In genomic region chr17:75349602-75350001, GRCm38 (mm10) we compare ENCODE assay signal across 13 mouse cellular contexts.
"Had no signal": no experiment of that assay in that cellular context is flagged by ENCODE, and none has a peak within 500 bp of the region (broad histone marks: within the 10 kb centered on the region; RNA-seq: fewer than 3 reads in every experiment).

No protein-coding gene starts in this region.

- H3K36me3 ChIP-seq: midbrain, embryonic 13.5 days; midbrain, embryonic 15.5 days; neural tube, embryonic 13.5 days; neural tube, embryonic 15.5 days had no signal

- DNase-seq: retina, postnatal 1 day; right cerebral cortex, postnatal 14 days; thymus, adult 2 months; thymus, postnatal 25 days; thymus, postnatal 4 days had no signal

- H3K4me3 ChIP-seq: megakaryocyte, embryonic 14.5 days; midbrain, embryonic 13.5 days; midbrain, embryonic 15.5 days; neural tube, embryonic 13.5 days; neural tube, embryonic 15.5 days; stomach, embryonic 15.5 days had no signal

- ATAC-seq: midbrain, embryonic 13.5 days; midbrain, embryonic 15.5 days had no signal

- H3K27me3 ChIP-seq: megakaryocyte, embryonic 14.5 days; midbrain, embryonic 13.5 days; midbrain, embryonic 15.5 days; neural tube, embryonic 13.5 days; neural tube, embryonic 15.5 days; stomach, embryonic 15.5 days had no signal

- H3K27ac ChIP-seq: macrophage; midbrain, embryonic 13.5 days; midbrain, embryonic 15.5 days; neural tube, embryonic 13.5 days; neural tube, embryonic 15.5 days; stomach, embryonic 15.5 days; stomach, postnatal 0 days had no signal
